Mouse (Mus musculus): ENCODE measurements around the gene Gm47985.

The Gm47985 gene

GRCm38 (mm10) chr1:151223377-151223776 is 41.0 kb downstream of the Gm47985 start:
- no peak for DNase-seq

GRCm38 (mm10) chr1:151224536-151224935 is 42.2 kb downstream of the Gm47985 start:
- DNase-seq = no peak

- DNase-seq = no peak
Measured at GRCm38 (mm10) chr1:151227506-151227905, 45.2 kb downstream of the Gm47985 start.

- no peak for DNase-seq
Measured at GRCm38 (mm10) chr1:151228320-151228989, 46.1 kb downstream of the Gm47985 start.

GRCm38 (mm10) chr1:151232346-151232745 is 50.0 kb downstream of the Gm47985 start:
- DNase-seq = no peak

GRCm38 (mm10) chr1:151233756-151234155 is 51.4 kb downstream of the Gm47985 start:
- DNase-seq = no peak
